Mouse (Mus musculus): ENCODE results near the gene Zfp60.
A peak's percentile ranks its signal among the peaks of the same experiment; 100 is the strongest.

Zfp60 gene

DNA sequence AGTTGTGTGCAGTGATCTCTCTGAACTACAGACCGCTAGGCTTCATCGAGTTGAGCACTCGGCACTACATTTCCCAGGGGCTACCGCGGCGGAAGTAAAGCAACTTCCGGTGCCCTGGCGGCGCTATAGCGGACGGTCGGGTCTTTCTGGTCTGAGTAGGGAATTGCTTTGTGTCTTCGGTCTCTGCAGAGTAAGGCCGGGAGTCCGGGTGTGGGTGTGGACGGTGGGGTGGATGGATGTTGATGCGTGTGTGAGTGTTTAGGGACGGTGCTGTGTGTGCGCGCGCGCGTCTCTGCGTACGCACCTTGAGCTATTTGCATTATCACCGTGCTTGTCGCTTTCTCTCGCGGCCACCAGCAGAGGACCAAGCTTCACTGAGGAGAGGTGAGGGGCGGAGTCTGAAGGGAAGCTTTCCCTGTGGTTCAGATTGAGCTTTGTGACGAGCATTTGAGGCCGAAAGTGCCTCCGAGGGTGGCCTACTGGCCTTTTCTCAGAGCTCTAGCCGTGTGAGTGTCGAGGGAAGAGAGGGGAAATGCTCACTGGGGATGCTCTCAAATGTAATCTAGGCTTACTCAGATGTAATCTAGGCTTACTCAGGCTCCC is at the start of gene Zfp60:
Gene Zfp60, plus strand, starts transcription at position 109 of the 603 bp plus-strand sequence.
- DNase-seq (ENCODE audit: low spot score) = peak; percentile 77

DNA sequence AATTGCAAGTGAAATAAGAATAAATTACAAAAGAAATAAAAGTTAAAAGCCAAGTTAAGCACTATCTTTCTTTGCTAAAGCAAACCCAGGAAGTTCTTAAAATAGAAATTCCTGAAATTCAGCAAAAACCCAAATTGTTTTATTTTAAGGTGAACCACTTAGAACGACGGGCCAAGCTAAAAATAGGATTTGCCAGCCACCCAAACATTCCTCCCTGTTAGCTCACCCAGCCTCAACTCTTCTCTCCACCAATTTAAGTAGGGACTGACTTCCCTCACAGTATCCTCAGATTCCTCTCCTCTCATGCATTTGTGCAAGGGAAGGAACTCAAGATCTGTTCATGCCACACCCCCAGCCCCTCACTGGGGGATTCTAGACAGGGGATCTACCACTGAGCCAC is 48.0 kb upstream of the Zfp60 start:
- DNase-seq (ENCODE audit: low spot score) = no peak

DNA sequence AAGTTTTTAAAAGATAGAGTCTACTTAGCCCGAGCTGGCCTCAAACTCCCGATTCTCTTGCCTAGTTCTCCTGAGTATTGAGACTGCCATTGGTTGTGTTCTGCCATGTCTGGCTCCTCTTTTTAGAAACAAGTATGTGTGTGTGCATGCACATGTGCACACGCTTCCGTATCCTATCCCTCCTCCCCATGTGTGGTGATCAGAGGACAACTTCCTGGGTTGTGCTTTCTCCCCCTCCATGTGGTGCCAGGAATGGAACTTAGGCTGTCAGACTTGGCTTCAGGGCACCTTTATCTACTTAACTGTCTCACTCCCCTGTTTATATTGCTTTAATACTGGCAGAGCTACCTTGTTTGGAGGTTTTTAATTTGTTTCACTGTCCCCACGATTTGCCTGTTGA is 46.0 kb upstream of the Zfp60 start:
- no peak for DNase-seq (ENCODE audit: low spot score)

DNA sequence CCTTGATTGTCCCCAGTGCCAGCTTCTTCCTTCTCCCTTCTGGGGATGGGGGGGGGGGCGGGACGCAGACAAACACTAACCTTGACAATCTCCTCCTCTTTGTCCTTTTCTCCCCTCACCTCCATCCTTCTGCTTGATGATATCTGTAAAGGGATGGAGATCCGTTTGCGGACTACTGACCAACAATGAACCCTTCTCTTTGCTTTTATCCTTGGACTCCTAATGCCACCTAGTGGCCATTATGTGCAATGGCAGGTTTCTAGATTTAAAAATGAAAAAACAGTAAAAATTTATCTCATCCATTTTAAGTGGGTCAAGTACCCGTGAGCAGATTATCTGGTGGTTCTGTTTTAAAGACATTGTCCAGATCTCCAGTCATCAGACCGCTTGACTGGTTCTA is 45.5 kb upstream of the Zfp60 start:
- DNase-seq (ENCODE audit: low spot score) = no peak

DNA sequence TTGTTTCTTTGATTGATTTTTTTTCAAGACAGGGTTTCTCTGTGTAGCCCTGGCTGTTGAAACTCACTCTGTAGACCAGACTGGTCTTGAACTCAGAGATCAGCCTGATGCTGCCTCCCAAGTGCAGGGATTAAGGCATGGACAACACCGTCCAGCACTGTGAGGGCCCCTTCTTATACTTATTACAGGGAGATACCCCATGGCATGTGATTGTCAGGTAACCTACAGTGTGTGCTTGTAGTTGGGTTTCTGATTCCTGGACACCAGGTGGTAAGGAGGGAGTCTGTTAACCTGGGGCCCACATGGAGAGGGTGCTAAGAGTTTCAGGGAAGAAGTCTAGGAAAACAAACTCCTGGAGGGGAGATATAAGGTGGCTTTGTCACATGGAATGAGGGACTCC is 44.1 kb upstream of the Zfp60 start:
- no peak for DNase-seq (ENCODE audit: low spot score)

DNA sequence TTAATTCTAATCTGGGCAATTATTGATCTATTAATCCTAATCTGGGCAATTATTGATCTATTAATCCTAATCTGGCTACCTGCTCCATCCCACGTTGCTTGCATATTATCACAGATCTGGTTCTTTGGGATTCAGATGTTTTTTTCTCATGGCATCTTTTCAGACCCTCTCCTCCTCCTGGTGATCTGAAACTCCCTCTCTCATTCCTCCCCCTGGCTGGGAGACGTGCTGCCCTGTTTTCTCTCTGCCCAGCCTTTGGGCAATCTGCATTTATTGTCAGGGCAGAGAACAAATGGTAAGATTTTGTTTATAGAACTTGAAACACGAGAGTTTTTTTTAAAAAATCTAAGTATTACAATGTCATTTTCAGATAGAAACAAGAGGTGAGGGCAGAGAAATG is 43.4 kb upstream of the Zfp60 start:
- no peak for DNase-seq (ENCODE audit: low spot score)

DNA sequence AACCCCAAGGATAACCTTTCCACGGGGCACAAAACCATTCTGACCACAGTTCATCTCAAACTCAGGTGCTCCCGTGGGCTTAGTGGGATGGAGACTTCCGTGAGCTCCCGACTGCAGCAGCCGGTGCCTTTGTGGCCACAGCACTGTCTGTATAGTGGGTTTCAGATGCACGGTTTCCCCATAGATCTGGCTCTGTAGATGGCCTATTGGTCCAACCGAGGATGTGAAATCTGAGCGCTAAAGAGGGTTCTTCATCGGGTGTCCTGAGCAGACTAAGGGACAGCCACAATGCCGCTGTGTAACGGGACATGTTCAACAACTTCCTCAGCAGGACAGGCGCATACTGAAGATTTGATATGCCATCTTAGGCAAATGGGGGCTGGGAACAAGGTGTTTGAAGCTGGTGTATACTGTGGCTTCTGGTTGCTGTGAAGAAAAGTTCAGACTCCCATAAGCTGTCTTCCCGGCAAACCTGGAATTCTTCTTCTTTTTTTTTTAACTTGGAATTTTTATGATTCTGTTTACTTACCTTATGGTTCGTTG is 42.9 kb upstream of the Zfp60 start:
- no peak for DNase-seq (ENCODE audit: low spot score)

DNA sequence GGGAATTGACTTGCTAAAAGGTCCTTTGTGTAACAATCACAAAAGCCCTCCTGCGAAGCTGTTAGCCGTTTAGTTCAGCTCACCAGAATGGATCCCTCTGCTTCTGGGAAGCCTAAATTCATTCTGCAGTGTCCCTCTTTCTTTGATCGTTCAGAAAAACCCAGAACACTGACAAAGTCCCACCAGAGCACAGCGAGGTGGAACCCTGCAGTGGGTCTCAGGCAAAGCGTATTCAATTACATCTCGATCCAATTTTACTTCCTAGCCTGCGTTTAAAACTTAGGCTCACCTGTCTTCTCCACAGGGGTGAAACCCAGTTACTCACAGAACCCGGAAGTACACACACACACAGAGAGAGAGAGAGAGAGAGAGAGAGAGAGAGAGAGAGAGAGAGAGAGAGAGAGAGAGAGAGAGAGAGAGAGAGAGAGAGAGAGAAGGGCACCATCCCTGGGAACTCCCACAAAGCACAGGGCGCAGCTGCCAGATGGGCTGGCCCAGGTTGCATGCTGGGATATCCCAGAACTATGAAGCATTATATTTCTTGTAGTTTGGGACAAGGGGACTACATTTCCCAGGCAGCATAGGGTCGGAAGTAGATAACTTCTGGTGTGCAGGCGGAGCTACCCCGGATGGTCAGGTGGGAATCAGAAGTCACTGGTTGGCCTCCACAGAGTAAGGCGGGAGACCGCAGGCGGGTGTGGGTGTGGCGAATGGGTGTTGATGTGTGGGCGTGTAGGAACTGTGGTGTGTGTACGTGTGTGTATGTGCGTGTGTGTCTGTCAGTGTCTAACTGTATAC is 42.2 kb upstream of the Zfp60 start, which contains the start of gene Zfp607b:
Gene Zfp607b, plus strand, starts transcription at position 526 of the 798 bp plus-strand sequence.
- peak; percentile 78 for DNase-seq (ENCODE audit: low spot score)

DNA sequence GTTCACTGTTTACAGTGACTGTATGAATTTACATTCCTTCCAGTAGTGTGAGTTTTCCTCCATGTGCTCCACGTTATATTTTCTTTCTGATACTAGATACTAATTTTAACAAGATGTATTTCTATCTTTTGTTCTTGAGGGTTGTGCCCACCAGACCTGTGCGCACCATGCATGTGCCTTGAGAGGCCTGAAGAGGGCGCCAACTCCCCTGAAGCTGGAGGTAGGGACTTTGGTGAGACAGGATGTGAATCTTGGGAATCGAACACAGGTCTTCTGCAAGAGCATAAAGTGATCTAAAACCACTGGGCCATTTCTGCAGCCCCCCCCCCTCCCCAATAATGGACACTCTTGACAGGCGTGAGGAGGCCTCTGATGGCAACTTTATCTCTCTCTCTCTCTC is 40.1 kb upstream of the Zfp60 start:
- no peak for DNase-seq (ENCODE audit: low spot score)

DNA sequence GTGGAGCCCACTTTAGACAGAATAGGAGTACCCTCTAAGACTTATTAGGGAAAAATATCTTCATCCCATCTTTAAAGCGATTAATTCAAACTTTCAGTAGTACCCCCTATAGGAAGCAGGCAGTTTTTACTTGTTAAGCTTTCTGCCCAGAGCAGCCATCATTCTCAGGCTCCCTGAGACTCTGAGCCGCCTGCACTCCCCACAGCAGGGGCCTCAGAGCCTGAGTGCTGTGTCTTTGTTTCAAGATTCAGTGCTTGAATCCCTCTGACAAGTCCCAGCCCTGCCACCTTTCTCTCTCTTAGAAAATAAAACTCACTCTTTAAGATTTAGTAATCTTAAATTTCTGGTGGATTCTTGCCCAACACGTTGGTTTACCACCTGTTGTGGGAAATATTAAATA is 34.5 kb upstream of the Zfp60 start:
- no peak for DNase-seq (ENCODE audit: low spot score)

DNA sequence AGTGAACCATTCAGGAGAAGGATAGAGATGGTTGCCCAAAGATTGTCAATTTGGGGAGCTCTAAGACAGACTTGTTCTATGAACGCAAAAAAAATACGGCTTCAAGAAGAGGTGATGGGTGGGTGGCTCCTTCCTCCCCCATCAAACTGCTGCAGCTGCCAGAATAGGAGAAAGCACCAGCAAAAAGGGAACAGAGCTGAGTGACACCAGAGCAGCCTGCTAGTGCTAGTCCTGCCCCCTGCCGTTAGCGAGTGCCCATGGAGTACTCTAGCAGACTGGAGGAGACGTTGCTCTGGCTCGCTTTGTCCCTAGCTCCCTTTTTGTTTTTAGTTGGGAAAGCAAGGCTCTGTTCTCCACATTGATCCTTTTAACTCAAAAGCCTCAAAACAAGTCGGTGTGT is 20.8 kb upstream of the Zfp60 start:
- DNase-seq (ENCODE audit: low spot score) = no peak

DNA sequence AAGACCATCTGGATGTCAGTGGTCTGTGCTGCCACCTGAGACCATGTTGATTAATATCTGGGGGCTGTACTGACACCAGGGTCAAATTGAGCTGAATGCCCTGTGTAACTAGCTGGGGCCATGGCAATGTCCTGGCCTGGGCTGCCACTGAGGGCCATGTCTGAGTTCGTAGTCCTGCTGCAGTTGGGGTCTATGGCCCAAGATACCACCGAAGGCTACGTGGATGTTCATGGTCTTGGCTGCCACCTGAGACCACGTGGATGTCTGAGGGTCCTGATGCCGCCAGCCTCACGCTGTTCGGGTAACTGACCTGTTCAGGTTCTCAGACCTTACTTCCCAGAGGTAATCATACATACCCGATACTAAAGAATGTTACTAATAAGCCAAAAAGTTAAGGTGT is 9.2 kb upstream of the Zfp60 start:
- no peak for DNase-seq (ENCODE audit: low spot score)

DNA sequence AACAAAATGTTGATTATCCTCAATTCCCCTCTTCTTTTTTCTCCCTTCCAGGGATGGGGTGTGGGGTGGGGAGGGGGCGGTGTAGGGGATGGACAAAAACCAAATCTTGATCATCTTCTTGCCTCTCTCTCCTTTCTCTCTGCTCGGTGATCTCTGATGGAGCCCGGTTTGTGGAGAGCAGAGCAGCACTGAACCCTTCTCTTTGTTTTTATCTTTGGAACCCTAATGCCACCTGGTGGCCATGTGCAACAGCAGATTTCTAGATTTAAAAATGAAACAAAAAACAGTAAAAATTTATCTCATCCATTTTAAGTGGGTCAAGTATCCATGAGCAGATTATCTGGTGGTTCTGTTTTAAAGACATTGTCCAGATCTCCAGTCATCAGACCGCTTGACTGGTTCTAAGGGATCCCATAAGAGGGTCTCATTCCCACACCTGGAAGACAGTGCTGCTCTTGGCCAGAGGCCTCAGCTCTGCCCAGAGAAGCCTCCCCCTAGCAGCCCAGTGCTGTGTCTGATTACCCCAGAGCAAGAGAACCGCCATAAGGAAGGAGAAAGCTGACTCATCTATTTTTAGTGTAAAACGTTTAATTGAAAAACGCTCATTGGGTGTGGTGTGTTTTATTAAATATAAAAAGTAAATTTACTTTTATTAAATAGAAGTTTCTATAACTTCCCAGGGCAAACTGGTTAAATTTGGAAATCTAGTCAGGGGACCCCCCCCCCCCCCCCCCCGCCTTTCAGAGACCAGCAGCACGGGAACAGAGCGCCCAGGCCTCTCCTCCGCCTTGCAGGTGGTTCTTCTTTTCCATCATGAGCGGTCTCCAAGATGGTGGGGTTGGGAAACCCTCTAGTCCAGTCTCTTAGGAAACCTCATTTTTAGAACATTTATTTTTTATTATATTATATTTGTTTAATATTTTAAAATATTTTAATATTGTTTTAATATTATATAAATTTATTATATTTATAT is 5.3 kb upstream of the Zfp60 start:
- DNase-seq (ENCODE audit: low spot score) = no peak

DNA sequence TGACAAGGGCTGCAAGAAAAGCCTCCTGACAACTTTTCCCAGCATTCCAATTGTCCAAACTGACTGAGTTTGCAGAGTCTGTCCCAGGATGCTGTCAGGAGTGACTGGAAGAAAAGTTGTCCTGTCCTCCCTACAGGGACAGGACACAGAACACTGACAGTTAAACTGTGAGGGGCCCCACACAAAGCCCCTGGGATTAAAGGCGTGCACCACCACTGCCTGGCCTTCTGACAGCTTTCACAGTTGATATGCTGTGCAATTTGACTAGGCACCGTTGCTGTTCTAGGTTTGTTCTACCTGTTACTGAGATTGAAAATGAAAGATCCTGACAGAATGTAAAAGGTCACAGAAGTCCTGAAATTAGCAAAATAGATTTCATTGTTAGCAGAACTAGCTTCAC is 3.7 kb upstream of the Zfp60 start:
- no peak for DNase-seq (ENCODE audit: low spot score)

DNA sequence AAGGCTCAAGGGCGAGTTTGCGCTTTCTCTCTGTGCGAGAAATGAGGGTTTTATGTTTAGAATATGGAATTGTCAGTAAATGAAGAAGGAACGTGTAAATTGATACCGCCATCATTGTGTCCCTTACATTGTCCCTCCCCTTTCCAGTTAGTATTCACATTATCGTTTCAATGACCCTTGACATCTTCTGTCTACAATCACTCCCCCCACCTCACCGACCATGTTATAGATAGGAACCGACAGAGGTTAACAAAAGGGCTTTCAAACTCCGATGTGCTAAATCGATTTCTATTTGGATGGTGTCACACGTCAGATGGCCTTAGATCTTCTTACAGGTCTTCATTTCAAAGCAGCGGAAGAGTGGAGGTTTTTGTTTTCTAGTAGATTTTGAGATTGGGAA is 757 bp downstream of the Zfp60 start:
- DNase-seq (ENCODE audit: low spot score) = no peak

DNA sequence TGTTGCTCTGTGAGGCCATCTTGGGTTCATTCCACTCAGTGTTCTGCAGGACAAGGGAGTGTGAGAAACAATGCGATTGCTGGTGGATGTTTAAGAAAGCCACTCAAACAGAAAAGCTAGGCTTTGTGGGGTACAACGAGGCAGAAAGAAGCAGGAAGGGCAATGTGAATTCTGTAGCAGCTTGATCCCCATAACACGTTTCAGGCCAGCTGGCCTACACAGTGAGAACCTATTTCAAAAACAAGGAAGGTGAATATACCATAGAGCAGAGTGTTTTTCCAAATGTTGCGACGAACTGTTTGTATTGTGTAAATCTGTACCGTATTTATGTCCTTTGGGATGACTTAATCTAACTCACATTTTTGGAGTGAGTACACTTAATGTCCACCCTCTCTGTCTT is 1.3 kb downstream of the Zfp60 start:
- no peak for DNase-seq (ENCODE audit: low spot score)

DNA sequence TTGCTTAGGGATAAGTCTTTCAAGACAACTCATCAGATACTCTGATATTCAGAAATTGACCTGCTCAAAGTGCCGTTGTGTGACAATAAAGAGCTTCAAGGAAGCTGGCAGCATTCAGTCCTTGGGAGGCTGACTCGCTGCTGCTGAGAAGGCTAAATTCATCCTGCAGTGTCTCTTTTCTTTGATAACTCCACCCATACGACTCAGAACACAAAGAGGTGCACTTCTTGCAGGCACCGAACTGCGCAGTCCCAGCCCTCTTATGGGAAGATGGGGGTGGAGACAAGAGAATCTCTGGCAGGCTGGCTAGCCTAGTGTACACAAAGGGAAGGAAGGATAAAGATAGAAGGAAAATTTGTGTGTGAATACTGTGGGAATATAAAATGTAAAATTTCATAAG is 4.3 kb downstream of the Zfp60 start:
- no peak for DNase-seq (ENCODE audit: low spot score)

DNA sequence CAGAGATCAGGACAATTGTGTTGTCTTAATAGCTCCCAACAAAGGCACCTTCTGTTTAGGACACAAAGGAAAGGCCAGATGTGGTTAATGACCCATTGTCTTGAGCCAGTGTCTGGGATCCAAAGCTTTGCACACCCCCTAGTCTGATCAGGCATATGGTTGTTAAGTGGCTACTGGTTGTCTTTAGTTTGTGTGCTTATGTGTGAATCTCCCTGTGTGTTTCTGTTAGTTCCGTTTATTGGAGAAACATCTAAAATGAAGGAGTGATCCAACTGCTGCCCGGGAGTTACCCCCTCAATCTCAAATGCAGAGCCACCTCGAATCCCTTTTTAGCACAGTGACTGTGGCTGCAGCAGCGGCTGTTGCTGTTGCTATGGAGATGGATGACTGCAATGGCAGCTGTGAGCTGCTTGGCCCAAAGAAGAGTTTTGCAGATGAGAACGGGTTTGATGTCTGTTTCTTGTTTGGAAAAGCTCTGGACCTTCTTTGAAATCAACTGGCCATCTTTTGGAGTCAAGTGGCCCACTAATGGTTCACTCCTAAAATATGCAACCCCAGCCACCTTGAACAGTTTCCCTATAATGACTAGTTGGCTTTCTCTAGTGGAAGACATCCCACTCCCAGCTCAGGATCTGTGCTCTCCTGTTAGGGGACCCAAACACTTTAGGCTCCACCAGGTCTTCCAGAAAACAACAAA is 25.3 kb downstream of the Zfp60 start:
- DNase-seq (ENCODE audit: low spot score) = no peak

DNA sequence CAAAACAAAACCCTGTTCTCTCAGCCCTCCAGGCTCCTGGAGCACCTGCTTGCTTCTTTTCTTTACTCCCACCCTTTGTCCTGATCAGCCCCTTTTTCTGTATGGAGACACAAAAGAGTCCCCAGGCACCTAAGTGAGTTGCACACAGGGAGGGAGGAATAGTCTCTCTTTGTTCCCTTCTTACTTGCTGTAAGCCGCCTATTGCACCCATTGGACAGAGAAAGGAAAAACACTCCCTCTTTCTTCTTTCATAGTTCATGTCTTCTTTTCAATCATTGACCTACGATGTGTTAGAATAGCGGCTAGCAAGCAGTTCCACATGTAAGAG is 25.8 kb downstream of the Zfp60 start:
- no peak for DNase-seq (ENCODE audit: low spot score)

DNA sequence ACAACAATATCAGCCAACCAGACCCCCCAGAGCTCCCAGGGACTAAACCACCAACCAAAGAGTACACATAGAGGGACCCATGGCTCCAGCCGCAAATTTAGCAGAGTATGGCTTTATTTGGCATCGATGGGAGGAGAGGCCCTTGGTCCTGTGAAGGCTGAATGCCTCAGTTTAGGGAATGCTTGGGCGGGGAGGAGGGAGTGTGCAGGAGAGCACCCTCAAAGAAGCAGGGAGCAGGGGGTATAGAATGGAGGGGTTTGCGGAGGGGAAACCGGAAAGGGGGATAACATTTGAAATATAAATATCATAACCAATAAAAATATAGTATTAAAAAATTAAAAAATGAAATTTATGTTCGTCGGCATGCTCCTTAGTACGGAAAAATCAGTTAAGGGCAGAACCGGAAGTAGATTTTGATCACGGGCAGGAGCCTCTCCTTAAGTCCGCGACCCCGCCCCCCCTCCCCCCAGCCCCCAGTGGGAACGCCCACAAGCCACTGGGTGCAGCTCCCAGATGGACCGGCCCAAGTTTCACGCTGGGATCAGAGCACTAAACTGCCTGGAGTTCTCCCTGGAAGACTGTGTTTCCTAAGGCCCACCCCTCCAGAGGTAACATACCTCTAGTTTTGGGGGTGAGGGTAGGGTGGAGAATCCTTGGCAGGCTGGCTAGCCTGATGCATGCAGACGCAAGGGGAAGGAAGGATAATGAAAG is 34.1 kb downstream of the Zfp60 start:
- DNase-seq (ENCODE audit: low spot score) = no peak

DNA sequence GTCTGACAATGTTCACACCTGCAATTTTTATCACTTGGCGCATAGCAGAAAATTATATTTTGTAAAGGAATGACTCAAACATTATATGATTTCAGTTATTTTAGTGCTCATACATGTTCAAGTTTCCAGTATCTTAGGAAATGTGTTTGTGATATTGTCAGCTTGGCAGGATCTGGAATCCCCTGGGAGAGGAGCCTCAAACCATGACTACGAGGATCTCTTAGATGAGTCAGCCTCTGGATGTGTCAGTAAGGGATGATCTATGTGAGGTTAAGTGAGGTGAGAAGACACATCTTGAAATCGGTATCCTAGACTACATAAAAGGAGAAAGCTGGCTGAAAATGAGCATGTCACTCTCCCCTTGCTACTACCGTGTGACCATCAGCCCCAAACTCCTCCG is 58.1 kb downstream of the Zfp60 start:
- no peak for DNase-seq (ENCODE audit: low spot score)
